Mouse (Mus musculus): ENCODE data around the gene Mapk3.
A peak's percentile ranks its signal among the peaks of the same experiment; 100 is the strongest.

The Mapk3 gene

GRCm38 (mm10) chr7:126786142-126786541 is 26.7 kb downstream of the Mapk3 start:
- DNase-seq: no peak

DNA sequence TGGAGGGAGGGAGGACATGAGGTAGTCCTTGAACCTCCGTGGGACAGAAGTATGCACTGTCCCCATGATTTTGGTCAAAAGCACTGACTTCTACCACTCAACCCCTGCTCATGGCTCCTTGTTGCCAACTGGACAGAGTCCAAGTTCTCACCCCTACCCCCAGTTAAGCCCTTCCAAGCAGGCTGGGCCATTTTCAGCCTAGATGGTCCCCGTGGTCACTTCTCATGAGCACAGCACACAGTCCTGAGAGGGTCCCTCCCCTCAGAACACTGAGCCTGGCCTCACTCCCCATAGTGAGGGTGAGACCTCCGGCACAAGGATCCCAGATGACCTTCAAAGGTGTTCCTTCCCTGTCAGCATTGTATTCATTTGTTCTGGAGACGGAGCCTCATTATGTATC is 29.7 kb downstream of the Mapk3 start:
- DNase-seq: no peak

DNA sequence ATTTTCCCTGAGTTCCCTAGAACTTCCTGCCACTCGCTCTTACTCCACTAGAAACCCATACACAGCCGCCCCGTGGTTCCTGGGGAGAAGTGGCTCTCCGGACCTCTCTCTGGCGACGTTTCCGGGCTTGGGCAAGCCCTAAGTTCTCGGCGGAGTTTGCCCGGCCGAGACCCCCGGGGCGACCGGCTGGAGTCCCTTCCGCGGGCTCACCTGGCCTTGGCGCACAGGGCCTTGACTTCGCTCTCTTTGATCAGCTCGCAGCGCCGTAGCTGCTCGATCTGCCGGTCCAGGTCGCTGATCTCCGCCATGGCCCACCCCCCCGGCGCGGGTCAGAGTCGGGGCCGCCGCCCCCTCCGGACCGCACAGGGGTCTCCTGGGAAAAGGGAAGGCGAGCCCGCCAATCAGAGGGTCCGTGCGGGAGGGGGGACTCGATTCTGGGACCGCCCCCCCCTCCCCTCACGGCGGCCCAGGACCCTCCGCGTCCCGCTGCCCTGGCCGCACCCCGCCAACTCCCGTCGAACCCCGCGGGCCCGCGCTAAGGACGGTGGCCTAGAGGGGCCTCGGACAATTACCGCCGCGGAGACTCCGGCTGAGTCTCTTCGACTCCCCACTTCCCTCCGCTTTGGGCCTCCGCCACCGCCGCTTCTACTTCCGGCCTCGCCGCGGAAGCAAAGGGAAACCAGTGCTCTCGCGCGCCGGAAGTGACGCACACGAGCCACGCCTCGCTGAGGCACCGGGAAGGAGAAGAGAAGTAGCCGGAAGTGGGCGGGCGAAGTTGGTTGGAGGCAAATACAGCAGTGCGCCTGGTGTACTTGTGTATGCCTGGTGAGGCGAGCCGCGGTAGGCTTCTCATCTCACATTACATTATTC is 32.7 kb downstream of the Mapk3 start, which contains the start of gene Ppp4c:
Gene Ppp4c (minus strand): TSS at position 646 of the 870 bp plus-strand sequence.
- DNase-seq: peak; percentile 98

GRCm38 (mm10) chr7:126792721-126793443 is 33.5 kb downstream of the Mapk3 start:
- no peak for DNase-seq

DNA sequence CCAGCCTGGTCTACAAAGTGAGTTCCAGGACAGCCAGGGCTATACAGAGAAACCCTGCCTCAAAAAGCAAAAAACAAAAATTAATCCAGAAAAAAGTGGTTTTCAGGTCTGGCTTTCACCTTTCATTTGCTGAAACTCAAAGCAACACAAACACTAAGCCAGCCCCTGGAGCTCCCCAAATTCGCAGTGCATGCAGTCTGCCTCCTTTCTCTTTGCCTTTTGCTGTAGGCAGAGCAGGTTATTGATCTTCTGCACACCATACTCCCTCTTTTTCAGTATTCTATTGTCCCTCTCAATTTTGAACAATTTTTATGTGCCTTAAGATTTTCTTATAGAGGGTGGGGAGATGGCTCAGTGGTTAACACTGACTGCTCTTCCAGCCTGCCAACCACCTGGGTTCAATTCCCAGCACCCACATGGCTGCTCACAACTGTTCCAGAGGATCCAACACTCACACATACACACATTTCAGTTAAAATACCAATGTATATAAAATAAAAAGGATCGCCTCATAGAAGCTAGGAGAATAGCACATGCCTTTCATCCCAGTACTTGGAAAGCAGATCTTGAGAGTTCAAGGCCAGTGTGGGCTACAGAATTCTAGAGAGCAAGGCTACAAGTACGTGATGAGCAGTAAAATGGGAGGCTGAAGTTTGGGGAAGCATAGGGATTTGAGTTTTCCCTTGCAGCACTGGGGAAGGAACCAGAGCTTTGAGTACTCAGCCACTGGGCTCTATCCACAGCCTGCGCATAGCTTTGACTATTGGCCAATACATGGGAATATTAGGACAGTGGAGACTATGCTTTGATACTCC is 34.3 kb downstream of the Mapk3 start:
- DNase-seq: no peak

GRCm38 (mm10) chr7:126794271-126794605 is 34.8 kb downstream of the Mapk3 start:
- no peak for DNase-seq

- no peak for DNase-seq
Measured at GRCm38 (mm10) chr7:126795387-126796317, 36.3 kb downstream of the Mapk3 start.

- DNase-seq: no peak
Measured at GRCm38 (mm10) chr7:126796350-126796932, 37.0 kb downstream of the Mapk3 start.

- DNase-seq: no peak
Measured at GRCm38 (mm10) chr7:126797411-126798126, 38.2 kb downstream of the Mapk3 start, which contains the start of gene Fam57b. TSS of gene Fam57b (plus strand) at chr7:126797668.

- no peak for DNase-seq
Measured at GRCm38 (mm10) chr7:126798127-126799049, 39.0 kb downstream of the Mapk3 start.

DNA sequence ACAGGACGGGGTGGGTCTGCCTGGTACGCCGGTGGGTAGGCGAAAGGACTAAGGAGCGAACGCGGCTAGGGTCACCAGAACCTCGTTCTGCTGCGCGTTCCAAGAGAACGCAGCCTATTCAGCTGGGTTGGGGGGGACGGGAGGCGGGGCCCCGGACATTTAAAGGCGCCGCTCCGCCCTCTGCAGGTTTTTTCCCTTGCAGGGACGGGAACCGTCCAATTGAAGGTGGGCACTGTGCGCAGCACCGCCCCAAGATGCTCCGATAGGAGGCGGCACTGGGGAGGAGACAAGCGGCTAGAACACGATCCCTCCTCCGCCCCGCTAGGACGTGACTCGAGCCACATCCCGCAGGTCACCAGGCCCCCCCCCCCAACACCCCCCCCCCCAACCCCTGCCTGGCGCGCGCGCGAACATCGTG is 39.7 kb downstream of the Mapk3 start:
- peak; percentile 96 for DNase-seq

- peak; percentile 39 for DNase-seq
Measured at GRCm38 (mm10) chr7:126799468-126800268, 40.3 kb downstream of the Mapk3 start.

- DNase-seq: no peak
Measured at GRCm38 (mm10) chr7:126800269-126801056, 41.1 kb downstream of the Mapk3 start.

DNA sequence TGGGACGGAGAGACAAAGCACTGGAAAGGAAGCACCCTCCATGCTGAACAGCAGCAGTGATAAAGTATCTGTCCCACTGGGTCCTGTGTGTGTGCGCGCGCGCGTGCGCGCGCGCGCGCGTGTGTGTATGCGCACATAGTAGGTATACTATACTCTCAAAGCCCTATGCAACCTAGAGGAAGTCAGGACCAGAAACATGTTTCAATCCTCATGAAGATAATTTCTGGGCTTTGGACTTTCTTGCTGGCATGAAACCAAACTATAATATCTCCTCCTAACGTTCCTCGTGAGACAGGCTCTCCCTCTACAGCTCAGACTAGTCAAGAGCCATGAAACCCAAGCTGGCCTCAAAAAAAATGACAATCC is 41.6 kb downstream of the Mapk3 start:
- no peak for DNase-seq

GRCm38 (mm10) chr7:126802134-126802889 is 42.9 kb downstream of the Mapk3 start:
- DNase-seq: no peak

DNA sequence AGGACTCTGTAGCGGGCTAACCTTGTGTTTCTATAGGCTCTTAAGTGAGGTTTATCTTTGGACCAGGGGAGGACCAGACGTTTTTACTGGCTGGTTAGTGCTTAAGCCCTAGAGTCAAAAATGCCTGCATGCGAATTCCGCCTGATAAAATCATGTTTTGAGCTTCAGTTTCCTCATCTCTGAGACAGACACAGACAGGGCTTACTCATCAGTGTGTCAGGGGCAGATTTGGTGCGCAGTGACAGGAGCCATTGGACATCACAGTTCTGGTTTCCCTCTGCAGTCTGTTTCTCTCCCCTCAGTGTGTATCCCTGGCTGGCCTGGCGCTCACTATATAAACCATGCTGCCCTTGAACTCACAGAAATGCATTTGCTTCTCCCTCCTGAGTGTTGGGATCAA is 43.8 kb downstream of the Mapk3 start:
- DNase-seq: no peak

DNA sequence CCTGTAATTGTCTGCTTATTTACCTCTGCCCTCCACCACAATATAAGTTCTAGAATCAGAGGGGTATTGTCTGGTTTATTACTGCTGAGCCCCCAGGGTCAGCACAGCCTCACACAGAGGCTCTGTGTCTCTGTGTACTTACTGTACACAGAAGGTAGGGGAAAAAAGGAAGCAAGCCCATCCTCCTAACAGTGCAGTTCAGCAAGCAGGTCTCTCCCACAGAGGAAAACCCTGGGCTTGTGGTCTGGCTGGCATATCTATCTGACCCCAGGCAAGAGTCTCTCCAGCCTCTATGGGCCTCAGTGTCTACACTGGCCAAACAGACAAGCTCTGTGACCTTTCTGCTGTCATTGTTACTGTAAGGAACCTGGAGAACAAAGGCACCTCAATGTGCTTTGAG is 44.4 kb downstream of the Mapk3 start:
- DNase-seq: no peak

Data from right cerebral cortex, postnatal 14 days (tissue).